Mouse (Mus musculus) forebrain, embryonic 10.5 days (tissue): ENCODE measurements at regions not wholly inside any gene's neighbourhood (a gene's known extent, or its start where the extent isn't known, plus 50 kb on each side); places are given as distances from the start of the nearest gene placed in this dataset.
A peak's percentile ranks its signal among the peaks of the same experiment; 100 is the strongest.
"Not testable (repeated sequence)": the region's sequence is repeated elsewhere in the genome, so short reads cannot be mapped to it uniquely, and the experiment has no call there.

Experiments used
- DNase-seq: peaks from one replicate; pipeline ENCODE4 v3.0.0-alpha.2; 2017; ENCODE audit warnings: low spot score; ENCODE audit errors: extremely low spot score
- H3K27ac ChIP-seq: fragments of 300-500 bp; sonication (generic); 2 replicates; pipeline ENCODE4 v1.5.1; 2016; ENCODE audit warnings: mild to moderate bottlenecking
- H3K27me3 ChIP-seq: fragments of 300-500 bp; sonication (generic); 2 replicates; pipeline ENCODE4 v1.6.1; 2016; ENCODE audit warnings: mild to moderate bottlenecking; ENCODE audit not compliant: poor library complexity, severe bottlenecking
- H3K36me3 ChIP-seq: fragments of 300-500 bp; sonication (generic); replicated peaks from 2 replicates; pipeline ENCODE4 v1.6.1; 2016; ENCODE audit warnings: mild to moderate bottlenecking, moderate library complexity
- H3K4me1 ChIP-seq: fragments of 300-500 bp; sonication (generic); 2 replicates; pipeline ENCODE4 v1.6.1; 2016
- H3K4me3 ChIP-seq: fragments of 300-500 bp; sonication (generic); 2 replicates; pipeline ENCODE4 v1.5.1; 2016; ENCODE audit warnings: mild to moderate bottlenecking, moderate library complexity
- H3K9me3 ChIP-seq: fragments of 300-500 bp; sonication (generic); 2 replicates; pipeline ENCODE4 v1.6.1; 2016; ENCODE audit warnings: mild to moderate bottlenecking, moderate library complexity
- WGBS: fragments of 180-500 bp; shearing (Covaris S2); methylation state at CpG from one replicate; pipeline ENCODE4 v1.1.7; 2016; 5-methylcytosine and 5-hydroxymethylcytosine counted together

DNA sequence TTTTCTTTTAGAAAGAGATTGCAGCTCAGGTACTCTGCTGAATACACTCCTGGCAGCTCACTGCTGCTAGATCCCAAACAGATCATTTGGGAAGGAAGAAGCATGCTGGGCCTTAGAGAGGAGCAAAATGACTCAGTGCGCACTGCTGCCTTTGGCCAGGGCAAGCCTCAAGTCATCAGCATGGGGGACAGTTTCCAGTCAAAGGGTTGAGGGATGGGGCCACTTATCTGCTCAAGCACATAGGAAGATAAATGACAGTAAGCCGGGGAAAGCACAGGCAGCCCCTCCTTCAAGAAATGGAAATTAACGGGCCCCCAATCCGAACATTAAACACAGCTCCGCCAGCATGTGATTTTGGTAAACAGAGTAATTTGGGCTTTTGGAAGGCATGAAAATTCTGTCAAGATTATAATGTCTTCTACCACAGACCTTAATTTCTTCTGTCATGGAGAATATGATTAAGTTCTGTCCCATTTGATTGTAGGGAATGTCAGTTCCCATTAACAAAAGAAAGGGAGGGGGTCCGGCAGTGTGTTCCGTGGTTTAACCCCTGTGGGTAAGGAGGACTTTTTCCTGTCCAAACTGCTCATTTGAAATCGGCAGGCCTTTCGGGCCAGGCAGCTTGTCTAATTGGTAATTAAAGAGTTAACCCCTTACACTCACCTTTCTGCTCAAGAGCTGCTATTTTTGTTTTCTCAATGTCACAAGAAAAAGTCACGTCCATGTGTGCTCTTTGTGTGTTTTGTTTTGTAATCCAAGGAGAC lies 199.3 kb downstream of the Dhx15 start:
- Histone ChIP-seq H3K4me3 (peak overlapping the region; percentile 31), H3K9me3 (no peaks in the 10 kb centered on the region), H3K27ac (no peak overlapping the region), H3K27me3 (peaks cover 62% of the 10 kb centered on the region), H3K4me1 (peaks cover 27% of the 10 kb centered on the region), H3K36me3 (no peaks in the 10 kb centered on the region)
- no peak for DNase-seq
- 9% methylated on average over 10 of the region's 10 CpGs for WGBS

DNA sequence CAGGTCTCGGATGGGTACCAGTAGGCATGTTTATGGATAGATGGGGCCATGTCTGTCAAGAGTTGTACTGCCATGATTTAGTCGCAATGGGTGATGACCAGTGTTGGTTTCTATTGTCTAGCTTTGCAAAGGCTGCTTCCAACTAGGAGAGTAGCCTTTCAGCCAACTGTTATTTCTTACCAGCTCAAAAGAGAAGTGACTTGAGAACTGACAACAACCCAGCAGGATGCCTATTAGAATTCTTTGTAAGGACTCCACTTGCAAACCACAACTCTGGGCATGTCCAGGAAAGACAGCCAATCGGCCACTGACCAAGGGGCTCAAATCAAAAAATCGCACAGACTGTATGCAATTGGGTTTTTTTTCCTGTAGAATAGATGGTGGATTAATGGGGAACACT lies 200.9 kb downstream of the Dhx15 start:
- 30% methylated on average over 4 of the region's 4 CpGs for WGBS
- H3K9me3 ChIP-seq, result no peaks in the 10 kb centered on the region
- H3K27ac ChIP-seq, result no peak overlapping the region
- no peaks in the 10 kb centered on the region for H3K36me3 ChIP-seq
- peaks cover 62% of the 10 kb centered on the region for H3K27me3 ChIP-seq
- no peak for DNase-seq
- no peak overlapping the region for H3K4me3 ChIP-seq
- H3K4me1 ChIP-seq, result peaks cover 27% of the 10 kb centered on the region

DNA sequence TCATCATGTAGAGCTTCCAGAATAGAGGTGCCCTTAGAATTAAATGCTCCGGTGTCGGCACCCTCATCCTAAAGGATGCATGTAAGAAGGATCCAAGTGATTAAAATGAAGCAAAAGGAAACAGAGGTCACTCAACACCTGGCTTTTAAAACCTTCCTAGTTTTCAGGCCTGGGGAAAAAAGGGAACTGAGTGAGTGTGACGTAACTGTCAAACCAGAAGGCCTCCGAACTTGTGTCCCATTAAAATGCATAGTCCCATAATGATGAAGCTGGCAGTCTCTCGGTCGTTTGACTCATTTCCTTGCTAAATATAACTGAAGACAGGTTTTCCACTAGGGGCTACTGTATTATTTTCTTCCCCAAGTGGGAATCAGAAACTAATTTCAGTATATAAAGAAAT lies 201.4 kb downstream of the Dhx15 start:
- DNase-seq, result no peak
- WGBS, result 80% methylated on average over 6 of the region's 6 CpGs

DNA sequence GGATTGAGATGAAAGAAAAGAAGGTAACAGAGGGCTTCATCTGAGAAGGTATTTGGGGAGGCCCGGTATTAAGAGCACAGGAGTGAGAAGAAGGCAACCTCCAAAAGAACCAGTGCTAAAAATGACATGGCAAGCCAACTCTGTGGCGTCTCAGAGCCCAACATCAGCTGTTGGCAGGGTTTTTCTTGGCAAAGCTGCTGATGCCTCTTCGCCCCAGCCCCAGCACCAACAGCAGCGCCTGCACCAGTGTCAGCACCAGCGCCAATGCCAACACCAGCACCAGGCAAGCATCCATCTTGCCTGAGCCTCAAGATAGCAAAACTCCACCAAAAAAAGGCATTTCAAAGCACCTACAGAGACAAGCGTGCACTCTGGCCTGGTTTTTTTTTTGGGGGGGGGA lies 205.3 kb downstream of the Dhx15 start:
- DNase-seq, result no peak
- Histone ChIP-seq H3K4me1 (peaks cover 8% of the 10 kb centered on the region), H3K9me3 (no peaks in the 10 kb centered on the region), H3K4me3 (no peak overlapping the region), H3K27me3 (peaks cover 30% of the 10 kb centered on the region), H3K27ac (no peak overlapping the region), H3K36me3 (no peaks in the 10 kb centered on the region)
- 91% methylated on average over 6 of the region's 6 CpGs for WGBS

More for the DNA sequence above, 201.4 kb downstream of the Dhx15 start:
- Histone ChIP-seq H3K36me3 (no peaks in the 10 kb centered on the region), H3K4me1 (peaks cover 27% of the 10 kb centered on the region), H3K27ac (no peak overlapping the region), H3K27me3 (peaks cover 60% of the 10 kb centered on the region), H3K4me3 (no peak overlapping the region), H3K9me3 (no peaks in the 10 kb centered on the region)

DNA sequence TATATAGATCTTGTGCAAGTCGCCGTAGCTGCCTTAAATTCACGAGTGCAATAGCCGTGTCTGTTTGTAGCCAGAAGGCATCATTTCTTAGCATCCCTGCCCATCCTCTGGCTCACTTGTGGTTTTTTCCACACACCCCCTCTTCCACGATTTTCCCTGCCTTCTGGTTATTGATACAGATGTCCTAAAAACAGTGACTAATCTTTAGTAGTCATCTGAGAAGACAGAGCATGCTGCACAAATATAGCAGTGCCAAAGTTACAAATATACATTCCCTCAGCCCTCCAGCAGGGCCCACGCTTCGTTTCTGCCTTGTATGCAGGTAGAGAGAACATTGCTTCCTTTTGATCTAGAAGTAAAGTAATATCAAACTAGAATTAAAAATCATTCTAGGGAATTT lies 207.5 kb downstream of the Dhx15 start:
- no peak for DNase-seq
- WGBS, result 92% methylated on average over 7 of the region's 7 CpGs

DNA sequence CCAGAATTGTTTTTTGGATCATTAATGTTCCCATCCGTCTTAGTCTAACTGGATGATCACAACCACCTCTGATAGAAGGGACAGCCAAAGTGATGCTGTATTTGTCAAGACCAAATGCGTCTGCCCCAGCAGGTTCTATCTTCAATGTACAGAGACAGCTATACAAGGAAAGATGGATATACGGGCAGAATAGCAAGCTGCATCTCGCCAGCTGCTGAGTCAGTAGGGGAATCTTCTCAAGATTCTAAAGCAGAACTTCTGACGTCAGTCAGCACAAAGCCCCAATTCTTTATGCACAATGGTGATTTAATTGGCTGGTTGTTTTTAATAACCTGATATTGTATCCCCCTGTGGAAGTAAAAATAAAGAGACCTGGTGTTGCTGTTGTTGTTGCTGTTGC lies 209.4 kb downstream of the Dhx15 start:
- Histone ChIP-seq H3K27me3 (no peaks in the 10 kb centered on the region), H3K36me3 (no peaks in the 10 kb centered on the region), H3K9me3 (no peaks in the 10 kb centered on the region), H3K4me3 (no peak overlapping the region), H3K4me1 (no peaks in the 10 kb centered on the region), H3K27ac (no peak overlapping the region)
- DNase-seq, result no peak
- 79% methylated on average over 5 of the region's 5 CpGs for WGBS

More for the DNA sequence above, 207.5 kb downstream of the Dhx15 start:
- no peaks in the 10 kb centered on the region for H3K36me3 ChIP-seq
- H3K9me3 ChIP-seq, result no peaks in the 10 kb centered on the region
- no peaks in the 10 kb centered on the region for H3K4me1 ChIP-seq
- H3K4me3 ChIP-seq, result no peak overlapping the region
- H3K27ac ChIP-seq, result no peak overlapping the region
- H3K27me3 ChIP-seq, result peaks cover 10% of the 10 kb centered on the region

DNA sequence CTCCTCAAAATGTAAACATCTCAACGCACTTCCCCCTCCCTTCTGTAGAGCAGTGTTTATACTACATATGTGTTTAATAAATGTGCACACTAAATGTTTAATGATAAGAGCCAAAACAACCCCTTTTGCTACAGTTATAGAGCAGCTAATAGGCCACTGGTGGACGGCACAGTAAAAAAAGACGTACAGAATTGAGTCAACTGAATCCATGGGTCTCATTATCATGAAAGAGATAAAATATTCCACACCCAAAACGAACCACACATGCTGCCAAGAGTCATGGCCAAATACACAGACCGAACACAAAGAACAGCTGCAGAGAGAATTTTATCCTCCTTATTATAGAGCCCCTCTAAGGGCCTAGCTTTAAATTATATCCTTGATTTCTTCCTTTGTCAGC lies 237.8 kb downstream of the Dhx15 start:
- no peaks in the 10 kb centered on the region for H3K9me3 ChIP-seq
- WGBS, result 92% methylated on average over 5 of the region's 5 CpGs

DNA sequence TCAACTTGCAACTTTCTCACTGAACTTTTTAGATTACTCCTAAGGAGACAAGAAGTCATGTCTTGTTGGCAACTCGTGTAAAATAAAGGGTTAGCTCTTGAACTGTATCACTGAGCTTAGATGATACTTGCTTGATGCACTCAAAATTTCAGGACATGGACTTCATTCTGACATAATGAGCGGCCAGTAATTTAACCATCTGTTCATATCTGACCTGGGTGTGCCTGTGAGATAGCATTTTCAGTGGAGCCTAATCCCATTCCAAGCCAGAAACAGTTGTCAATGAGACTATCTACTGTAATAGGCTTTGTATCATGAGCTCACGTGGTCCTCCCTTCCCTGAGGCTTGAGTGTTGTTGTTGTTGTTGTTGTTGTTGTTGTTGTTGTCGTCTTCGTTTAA lies 240.3 kb downstream of the Dhx15 start:
- H3K27ac ChIP-seq, result no peak overlapping the region
- H3K27me3 ChIP-seq, result no peaks in the 10 kb centered on the region
- no peak for DNase-seq
- H3K9me3 ChIP-seq, result no peaks in the 10 kb centered on the region
- H3K4me1 ChIP-seq, result no peaks in the 10 kb centered on the region
- H3K36me3 ChIP-seq, result no peaks in the 10 kb centered on the region
- no peak overlapping the region for H3K4me3 ChIP-seq
- WGBS, result 90% methylated on average over 5 of the region's 5 CpGs

More for the DNA sequence above, 237.8 kb downstream of the Dhx15 start:
- Histone ChIP-seq H3K27ac (no peak overlapping the region), H3K4me3 (no peak overlapping the region), H3K27me3 (no peaks in the 10 kb centered on the region), H3K4me1 (no peaks in the 10 kb centered on the region), H3K36me3 (no peaks in the 10 kb centered on the region)
- no peak for DNase-seq

DNA sequence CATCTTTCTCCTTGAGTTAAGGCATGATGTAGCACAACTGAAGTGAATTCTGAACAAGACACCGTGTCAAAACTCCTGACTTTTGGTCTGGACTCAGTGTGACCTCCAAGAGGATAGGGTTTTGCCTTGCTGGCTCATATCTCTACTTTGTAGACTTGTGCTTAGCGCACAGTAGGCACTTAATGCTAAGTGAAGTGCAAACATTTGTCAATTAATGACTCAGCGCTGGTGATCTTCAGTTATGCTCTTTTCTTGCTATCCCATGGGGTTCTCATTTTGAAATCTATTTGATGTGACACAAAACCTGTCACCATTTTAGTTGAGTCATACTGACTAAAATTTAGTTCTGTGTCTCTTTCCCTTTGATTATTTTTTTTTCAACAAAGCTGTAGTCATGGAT lies 244.3 kb downstream of the Dhx15 start:
- H3K9me3 ChIP-seq, result no peaks in the 10 kb centered on the region
- no peak for DNase-seq
- no peak overlapping the region for H3K27ac ChIP-seq
- H3K36me3 ChIP-seq, result no peaks in the 10 kb centered on the region
- no peak overlapping the region for H3K4me3 ChIP-seq
- H3K4me1 ChIP-seq, result no peaks in the 10 kb centered on the region
- H3K27me3 ChIP-seq, result no peaks in the 10 kb centered on the region
- WGBS, result 94% methylated on average over 3 of the region's 3 CpGs

DNA sequence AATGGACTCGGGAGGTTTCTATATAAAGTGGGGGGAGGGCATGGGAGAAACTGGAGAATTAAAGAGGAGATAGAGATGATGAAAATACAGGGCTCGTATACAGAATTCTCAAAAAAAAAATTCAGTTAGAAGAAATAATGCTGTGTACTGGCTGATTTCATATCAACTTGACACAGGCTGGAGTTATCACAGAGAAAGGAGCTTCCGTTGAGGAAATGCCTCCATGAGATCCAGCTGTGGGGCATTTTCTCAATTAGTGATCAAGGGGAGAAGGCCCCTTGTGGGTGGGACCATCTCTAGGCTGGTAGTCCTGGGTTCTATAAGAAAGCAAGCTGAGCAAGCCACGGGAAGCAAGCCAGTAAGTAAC lies 248.4 kb downstream of the Dhx15 start:
- not testable (repeated sequence) for H3K36me3 ChIP-seq, H3K4me3 ChIP-seq, H3K27me3 ChIP-seq, DNase-seq, H3K27ac ChIP-seq, H3K9me3 ChIP-seq, H3K4me1 ChIP-seq
- WGBS, result 64% methylated on average over 4 of the region's 4 CpGs

DNA sequence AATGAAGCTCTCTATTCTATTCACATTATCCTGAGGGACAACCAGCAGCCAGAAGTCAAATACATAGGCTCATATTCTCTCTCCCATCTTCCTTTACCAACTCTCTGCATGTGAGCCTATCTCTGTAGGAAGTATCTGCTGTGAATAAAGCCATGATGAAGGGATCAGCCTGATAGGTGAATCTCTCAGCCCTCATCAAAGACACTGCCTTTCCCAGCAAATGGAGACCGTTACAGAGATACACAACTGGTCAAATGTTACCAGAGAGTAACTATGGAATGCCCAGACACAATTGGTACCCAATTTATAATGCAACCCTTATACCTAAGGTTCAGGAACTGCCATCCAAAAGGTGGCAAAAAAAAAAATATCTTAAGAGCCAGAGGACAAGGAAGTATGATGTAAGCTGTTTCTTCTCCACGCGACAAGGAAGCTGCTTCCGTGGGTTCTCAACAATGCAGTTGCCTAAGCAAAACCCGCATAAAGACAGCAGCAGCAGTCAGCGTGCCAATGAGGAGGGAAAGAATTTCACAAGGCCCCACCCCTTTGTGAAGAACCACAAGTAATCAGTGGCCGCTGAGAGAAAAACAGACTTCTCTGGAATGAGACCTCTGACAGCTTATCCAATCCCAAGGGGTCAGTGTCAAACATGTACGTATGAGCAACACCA lies 248.9 kb downstream of the Dhx15 start:
- no peak for DNase-seq
- Histone ChIP-seq H3K27ac (no peak overlapping the region), H3K27me3 (no peaks in the 10 kb centered on the region), H3K4me1 (no peaks in the 10 kb centered on the region), H3K36me3 (no peaks in the 10 kb centered on the region), H3K9me3 (no peaks in the 10 kb centered on the region), H3K4me3 (no peak overlapping the region)
- WGBS, result 70% methylated on average over 8 of the region's 8 CpGs

DNA sequence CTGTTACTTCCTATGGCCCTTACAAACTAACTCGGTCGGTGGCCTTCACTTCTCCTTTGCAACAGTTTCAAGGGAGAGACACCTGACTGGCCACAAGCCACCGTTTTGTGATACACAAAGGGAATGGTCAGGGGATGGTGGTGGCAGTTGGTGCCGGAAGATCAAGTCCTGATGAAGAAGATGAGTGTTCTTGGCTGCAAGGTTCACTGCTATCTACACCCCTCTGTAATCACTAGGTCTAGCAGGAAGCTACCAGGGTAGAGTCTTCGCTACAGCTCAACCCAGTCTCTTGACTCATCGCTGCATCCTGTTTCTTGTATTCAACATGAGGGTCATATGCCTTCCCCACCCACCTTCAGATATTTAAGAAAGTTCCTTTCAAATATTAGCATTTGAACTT lies 251.5 kb downstream of the Dhx15 start:
- H3K9me3 ChIP-seq, result no peaks in the 10 kb centered on the region
- no peaks in the 10 kb centered on the region for H3K27me3 ChIP-seq
- DNase-seq, result no peak
- H3K27ac ChIP-seq, result no peak overlapping the region
- no peaks in the 10 kb centered on the region for H3K4me1 ChIP-seq
- H3K4me3 ChIP-seq, result no peak overlapping the region
- H3K36me3 ChIP-seq, result no peaks in the 10 kb centered on the region
- 96% methylated on average over 6 of the region's 6 CpGs for WGBS

DNA sequence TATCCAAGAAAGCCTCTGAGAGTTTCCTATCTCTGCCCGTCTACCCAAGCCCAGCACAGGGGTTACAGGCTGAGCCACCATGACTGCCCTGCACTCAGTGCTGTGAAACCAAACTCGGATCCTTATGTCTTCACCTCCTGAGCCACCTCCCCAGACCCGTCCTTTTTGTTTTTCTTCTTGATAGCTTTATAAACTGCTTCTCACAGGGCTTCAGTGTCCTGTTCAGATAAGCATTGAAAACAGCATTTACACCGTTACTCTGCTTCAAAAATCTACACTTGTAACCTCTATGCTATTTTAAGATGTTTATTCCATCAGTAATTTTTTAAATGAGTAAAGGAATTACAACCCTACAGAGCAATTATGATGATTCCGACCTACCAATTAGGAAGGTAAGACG lies 253.0 kb downstream of the Dhx15 start:
- Histone ChIP-seq H3K9me3 (no peaks in the 10 kb centered on the region), H3K27me3 (no peaks in the 10 kb centered on the region), H3K36me3 (no peaks in the 10 kb centered on the region), H3K4me3 (no peak overlapping the region), H3K4me1 (no peaks in the 10 kb centered on the region), H3K27ac (no peak overlapping the region)
- 90% methylated on average over 6 of the region's 6 CpGs for WGBS
- DNase-seq, result no peak
